Mouse (Mus musculus) T-cell, adult 2 months (primary cell): ENCODE data around the gene Mpg.

ENCODE experiments used
- DNase-seq: peaks from one replicate; pipeline ENCODE4 v3.0.0; 2022; ENCODE audit warnings: low spot score

Gene Mpg

DNA sequence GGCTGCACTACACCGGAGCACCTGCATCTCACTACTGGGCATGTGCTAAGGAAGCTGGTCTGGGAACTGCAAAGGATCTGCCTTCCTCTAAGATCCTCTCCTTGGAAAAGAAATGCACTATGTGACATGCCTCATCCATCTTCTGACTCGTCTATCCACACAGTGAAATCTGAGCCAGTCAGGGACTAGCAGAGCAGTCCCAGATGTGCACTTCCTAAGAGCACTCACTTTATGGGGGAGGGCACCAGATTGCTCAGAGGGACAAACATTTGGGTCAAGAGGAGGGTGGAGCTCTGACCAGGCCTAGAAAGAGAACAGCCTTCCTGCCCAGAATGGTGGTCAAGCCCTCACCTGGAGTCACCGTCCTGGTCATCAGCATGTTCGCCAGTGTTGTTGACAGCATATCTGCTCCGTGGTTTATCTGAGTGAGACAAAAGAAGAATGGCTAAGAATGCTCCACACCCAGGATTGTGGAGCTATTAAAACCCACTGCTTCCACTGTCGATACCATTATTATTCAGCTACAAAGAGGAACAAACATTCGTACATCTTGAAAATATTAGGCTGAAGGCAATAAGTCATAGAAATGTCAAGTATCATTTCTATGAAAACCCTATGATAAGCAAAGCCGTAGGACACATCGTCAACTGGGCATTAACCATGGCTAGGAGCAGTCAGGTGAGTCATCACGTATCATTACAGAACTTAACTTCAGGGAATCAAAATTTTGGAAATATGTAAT, 36.5 kb downstream of the Mpg start:
- DNase-seq = no peak

DNA sequence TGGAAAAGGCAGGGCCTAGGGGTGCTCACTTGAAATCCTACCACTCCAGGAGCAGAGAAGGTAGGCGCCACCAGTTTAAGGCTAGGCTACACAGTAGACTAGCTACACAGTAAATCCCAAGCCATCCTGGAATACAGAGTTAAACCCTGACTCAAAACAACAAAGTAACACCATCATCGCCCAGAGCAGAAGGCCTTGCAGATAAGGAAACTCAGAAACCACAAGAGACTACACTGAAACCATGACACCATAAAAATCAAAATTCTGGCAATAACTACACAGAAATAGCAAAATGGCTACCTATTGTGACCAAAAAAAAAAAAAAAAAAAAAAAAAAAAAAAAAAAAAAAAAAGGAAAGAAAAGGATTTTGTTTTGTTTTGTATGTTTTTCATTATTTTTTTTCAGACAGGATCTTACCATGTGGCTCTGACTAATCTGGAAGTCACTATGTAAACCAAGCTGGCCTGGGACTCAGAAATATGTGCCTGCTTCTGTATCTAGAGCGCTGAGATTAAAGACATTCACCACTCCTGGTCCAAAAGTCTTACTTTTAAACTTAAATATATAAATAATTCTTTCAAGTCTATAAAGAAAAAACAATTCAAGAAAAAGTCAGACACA, 38.9 kb downstream of the Mpg start:
- DNase-seq = no peak

DNA sequence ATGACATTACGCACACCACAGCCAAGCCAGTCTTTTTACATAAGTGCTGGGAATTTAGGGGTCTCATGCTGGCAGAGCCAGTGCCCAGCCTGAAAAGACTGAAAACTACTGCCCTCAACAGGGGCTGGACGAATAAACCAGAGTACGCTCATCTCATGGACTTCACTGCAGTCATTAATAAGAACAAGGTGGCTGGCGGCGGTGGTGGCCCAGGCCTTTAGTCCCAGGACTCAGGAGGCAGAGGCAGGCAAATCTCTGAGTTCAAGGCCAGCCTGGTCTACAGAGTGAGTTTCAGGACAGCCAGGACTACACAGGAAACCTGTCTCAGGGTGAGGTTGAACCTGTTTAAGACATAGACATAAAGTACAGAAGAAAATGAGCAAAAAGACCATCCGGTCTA, 39.9 kb downstream of the Mpg start:
- DNase-seq = no peak

DNA sequence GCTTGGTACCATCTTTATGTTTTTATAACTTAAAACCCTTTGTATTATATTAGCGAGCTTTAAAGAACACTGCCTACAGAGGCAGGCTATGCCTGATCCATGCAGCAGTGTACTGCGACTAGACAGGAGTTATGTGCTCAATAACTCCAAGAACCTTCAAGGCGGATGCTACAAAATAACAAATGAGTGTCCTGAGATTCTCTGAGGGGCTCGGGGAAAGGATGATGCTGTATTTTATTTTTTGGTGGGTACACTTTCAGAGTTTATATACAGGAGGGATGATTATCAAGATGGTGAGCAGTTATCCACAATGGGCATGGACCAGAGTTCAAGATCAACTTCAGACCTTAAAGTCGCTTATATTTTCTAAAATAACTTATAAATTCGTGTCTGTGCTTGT, 40.5 kb downstream of the Mpg start:
- DNase-seq = no peak

DNA sequence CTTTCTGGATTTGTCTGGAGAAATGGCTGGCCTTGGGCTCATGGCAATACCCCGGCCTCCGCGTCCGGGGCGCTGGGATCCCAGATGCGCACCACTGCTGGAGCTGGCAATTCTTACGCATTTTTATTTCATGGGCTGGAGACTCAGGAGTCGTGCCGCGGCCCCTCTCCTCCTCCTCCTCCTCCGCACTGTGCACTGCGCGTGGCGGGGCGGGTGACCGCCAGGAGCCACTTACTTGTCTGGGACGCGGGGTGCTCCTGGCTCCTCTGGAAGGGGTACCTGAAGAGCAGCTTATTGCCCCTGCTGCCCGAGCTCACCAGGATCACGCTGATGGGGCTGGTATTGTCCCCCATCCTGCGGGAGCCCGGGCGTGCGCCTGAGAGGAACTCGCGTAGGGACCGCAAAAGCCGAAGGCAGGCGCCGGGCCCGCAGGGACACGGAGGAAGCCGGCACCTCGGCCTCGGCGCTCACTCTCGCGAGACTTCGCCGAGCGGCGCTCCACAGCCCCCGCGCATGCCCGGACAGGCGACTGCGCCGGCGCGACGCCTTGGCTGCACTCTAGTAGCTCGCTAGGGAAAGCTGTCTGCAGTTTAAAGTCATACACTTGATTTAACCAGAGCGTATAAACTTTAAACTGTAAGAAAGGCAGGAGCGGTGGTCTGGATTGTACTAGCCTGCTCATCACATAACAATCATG, 41.0 kb downstream of the Mpg start, which contains the start of gene Nprl3:
TSS of gene Nprl3 (minus strand) at position 520 of the 697 bp plus-strand sequence.
- DNase-seq = peak; percentile 96

DNA sequence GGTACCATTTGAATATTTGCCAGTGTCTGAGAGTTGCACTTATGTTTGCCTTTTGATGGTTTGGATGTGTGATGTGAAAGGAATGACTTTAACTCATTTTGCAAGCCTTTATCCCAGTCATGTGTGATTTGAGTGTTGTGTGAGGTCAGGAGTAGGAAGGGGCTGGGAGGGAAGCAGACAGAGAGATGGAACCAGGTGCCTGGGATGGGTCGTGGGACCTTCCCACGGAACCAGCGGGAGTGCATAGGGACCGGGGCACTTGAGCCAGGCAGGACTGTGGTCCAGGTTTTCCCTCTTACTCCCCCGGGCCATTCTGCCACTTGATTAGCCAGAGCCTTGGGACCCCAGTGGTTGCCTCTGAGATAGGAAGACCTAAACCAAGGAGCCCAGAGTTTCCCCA, 41.7 kb downstream of the Mpg start:
- no peak for DNase-seq

DNA sequence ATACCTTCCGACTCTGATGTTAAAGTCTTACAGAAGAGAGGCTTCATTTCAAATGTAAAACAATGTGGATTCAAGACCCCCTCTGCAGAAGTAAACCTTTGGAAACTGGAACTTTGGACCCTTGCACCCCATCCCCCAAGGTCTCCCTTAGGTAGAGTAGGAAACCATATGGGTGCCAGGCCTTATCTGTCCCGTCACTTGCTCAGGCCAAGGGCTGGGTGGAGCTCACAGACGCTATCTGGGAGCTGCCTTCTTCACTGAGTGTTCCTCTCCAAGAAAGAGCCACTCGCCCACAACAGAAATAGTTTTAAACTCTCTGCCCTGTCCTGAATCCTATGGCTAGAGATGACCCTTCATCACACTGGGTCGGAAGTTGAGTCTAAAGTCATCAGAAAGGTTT, 42.6 kb downstream of the Mpg start:
- no peak for DNase-seq

DNA sequence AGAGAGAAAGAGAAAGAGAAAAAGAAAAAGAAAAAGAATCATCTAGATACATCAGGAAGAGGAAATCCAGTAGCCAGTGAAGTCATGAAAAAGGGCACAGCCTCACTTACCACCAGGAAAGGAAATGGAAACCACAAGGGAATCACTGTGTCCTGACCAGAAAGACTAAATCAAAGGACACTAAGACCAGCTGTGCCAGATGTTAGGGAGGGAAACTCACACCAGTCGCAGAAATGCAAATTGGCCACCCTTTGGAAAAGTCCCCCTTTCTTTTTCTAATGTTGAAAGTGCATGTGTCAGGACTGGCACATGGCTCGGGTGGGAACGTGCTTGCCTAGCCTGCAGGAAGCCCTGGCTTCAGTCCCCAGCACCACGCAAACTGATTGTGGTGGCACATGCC, 44.9 kb downstream of the Mpg start:
- peak; percentile 26 for DNase-seq

DNA sequence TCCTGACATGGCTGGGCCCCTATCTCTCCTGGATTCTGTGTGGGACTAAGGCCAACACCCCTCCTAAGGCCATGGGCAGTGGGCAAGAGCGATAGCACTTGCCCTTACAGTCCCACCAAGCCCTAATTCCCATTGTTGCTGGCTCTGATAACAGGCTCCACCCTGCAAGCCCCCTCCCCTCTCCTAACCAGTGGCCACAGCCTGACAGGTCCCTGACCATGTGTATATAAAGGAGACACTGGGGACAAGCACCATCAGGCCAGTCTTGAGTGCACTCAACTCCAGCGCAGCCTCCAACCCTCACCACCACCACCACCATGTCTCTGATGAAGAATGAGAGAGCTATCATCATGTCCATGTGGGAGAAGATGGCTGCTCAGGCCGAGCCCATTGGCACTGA, 50.0 kb downstream of the Mpg start, which contains the start of gene Hba-x:
TSS of gene Hba-x (plus strand) at position 54 of the 400 bp plus-strand sequence.
- DNase-seq = no peak

DNA sequence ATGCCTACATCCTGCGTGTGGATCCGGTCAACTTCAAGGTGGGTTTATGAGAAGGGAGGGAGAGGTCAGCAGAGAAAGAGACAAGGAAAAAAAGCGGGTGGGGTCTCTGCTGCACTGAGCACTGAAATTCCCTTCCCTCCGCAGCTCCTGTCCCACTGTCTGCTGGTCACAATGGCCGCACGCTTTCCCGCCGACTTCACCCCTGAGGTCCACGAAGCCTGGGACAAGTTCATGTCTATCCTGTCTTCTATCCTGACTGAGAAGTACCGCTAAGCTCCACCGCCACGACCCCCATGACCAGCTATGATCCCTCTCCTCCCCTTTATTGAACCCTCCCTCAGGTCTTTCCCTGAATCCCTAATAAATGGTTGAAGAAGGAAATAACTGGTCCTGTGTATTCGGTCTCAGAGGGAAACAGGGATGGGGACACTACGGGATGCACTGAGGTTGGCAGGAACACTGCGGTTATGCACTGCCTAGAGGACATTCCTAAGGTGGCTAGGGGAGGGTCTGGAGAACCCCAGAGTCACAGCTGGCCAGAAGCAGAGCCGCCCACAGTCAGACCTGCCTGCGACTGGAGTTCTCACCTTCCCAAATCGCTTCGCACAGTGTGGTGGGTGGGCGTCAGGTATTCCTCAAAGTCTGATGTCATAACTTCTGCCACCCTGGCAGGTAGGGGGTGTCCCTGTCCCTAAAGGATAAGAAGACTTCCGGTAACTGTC, 51.6 kb downstream of the Mpg start:
- DNase-seq = no peak

DNA sequence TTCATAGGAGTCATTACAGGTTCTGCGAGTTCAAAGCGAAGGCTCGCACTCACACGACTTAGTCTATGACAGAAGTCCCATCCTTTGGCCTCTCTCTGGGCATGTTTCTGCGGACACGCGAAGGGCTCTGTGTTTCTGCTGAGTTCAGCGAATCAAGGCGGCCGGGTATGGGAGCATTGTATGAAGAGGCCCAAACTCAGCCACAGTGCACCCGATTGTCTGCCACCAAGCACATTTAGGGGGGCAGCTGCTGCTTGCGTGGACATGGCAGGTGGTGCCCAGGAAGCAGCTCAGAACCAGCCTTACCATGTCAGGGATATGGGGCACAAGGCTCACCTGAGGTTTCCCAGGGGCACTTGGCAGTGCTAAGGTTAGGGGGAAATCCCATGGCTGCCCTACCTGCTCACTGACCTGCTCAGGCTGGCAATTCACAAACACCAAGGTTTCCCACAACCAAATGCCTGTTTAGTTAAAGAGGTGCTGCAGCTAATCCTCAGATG, 52.2 kb downstream of the Mpg start:
- no peak for DNase-seq

DNA sequence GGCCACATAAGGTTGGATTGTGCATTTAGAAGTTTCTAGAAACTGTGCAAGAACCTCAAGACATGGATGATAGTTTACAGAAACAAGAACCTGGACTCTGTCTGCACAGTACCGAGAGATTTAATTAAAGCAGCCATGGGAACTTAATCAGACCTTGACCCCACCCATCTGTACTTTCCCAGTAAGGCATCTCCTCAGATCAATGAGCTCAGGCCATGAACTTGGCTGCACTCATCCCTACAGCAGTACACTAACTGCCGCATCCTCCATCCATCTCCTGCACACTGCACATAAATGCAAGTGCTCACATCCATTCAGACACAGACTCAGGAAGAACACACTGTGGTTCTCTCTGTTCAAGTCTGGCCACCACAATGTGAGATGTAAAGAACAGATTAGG, 54.3 kb downstream of the Mpg start:
- no peak for DNase-seq

DNA sequence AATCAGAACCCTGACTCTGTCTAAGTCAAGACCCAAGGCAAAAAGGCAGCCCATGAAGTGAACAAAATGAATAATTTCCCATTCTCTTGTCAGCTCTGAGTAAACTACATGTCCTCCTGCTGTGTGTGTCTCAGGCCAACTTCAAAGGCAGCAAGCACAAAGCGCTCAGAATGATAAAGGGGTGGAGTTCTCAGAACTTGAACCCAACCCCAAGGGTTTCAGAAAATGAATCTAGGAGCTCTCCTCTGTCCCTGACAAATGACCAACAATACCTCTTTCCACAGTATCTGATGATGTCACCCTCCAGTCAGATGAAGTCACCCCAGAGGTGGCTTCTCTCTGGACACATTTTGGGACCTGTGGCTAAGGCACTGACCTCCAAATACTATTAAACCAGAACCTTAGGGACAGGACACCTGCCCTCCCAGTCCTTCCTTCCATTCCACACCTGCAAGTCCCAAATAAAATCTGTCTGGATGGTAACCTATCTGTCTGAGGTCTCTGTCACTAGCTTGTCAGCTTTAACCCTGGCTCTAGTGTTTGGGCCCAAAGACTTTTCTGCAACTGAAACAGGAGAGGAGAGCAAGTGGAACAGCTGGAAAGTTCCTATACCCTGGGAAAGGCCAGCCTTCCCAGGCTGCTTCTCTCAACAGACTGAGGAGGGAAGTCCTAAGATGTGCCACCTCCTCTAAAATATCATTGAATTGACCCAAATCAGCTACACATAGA, 55.3 kb downstream of the Mpg start:
- no peak for DNase-seq
